Mouse (Mus musculus) neural tube, embryonic 11.5 days (tissue): ENCODE data around the gene Mrps7. TPM values are rescaled to one million over a fixed set of nuclear protein-coding genes. Genes with fewer than 3 reads are reported as not detected.
A peak's percentile ranks its signal among the peaks of the same experiment; 100 is the strongest.

ENCODE experiments used
- ATAC-seq: fragments of 200-750 bp; cut with Nextera tagmentation; 2 replicates; pipeline ENCODE4 v1.8.0; 2017; ENCODE audit warnings: moderate number of reproducible peaks, mild to moderate bottlenecking, moderate TSS enrichment, moderate library complexity; ENCODE audit not compliant: insufficient read depth, low FRiP score, low TSS enrichment
- DNase-seq: peaks from one replicate; pipeline ENCODE4 v3.0.0-alpha.2; 2015; ENCODE audit warnings: low spot score
- H3K27ac ChIP-seq: fragments of 300-500 bp; sonication (generic); 2 replicates; pipeline ENCODE4 v1.5.1; 2014; ENCODE audit warnings: low read depth, mild to moderate bottlenecking, low read length
- H3K27me3 ChIP-seq: fragments of 300-500 bp; sonication (generic); 2 replicates; pipeline ENCODE4 v1.6.1; 2014; ENCODE audit warnings: mild to moderate bottlenecking, low read length, mixed read lengths; ENCODE audit not compliant: control insufficient read depth, insufficient read depth
- H3K36me3 ChIP-seq: fragments of 300-500 bp; sonication (generic); 2 replicates; pipeline ENCODE4 v1.6.1; 2014; ENCODE audit warnings: mild to moderate bottlenecking, low read length, moderate library complexity, mixed read lengths; ENCODE audit not compliant: control insufficient read depth, insufficient read depth
- H3K4me1 ChIP-seq: fragments of 300-500 bp; sonication (generic); 2 replicates; pipeline ENCODE4 v1.6.1; 2014; ENCODE audit warnings: low read length, mixed read lengths; ENCODE audit not compliant: control insufficient read depth, insufficient read depth
- H3K4me2 ChIP-seq: fragments of 300-500 bp; sonication (generic); 2 replicates; pipeline ENCODE4 v1.6.1; 2014; ENCODE audit warnings: low read depth, mild to moderate bottlenecking, moderate library complexity
- H3K4me3 ChIP-seq: fragments of 300-500 bp; sonication (generic); 2 replicates; pipeline ENCODE4 v1.5.1; 2014; ENCODE audit warnings: low read depth, low read length
- H3K9ac ChIP-seq: fragments of 300-500 bp; sonication (generic); 2 replicates; pipeline ENCODE4 v1.6.1; 2014; ENCODE audit warnings: mild to moderate bottlenecking, low read length
- H3K9me3 ChIP-seq: fragments of 300-500 bp; sonication (generic); 2 replicates; pipeline ENCODE4 v1.6.1; 2016; ENCODE audit warnings: low read length; ENCODE audit not compliant: control insufficient read depth
- WGBS: fragments of 180-500 bp; shearing (Covaris S2); extraction: QIAGEN DNeasy Blood & Tissue Kit; methylation state at CpG from one replicate; pipeline ENCODE4 v1.1.7; 2014; 5-methylcytosine and 5-hydroxymethylcytosine counted together
- polyA plus RNA-seq: library from polyadenylated mRNA; unstranded; fragments of >200 nt; fragmentation: Nextera tagmentation; extraction: Ambion mirVana; gene quantifications from 2 replicates; pipeline ENCODE4 v1.2.1, GENCODE M21; 2014

Gene Mrps7
- polyA plus RNA-seq, 1 experiment from 2014 or later, result 95.5 TPM

DNA sequence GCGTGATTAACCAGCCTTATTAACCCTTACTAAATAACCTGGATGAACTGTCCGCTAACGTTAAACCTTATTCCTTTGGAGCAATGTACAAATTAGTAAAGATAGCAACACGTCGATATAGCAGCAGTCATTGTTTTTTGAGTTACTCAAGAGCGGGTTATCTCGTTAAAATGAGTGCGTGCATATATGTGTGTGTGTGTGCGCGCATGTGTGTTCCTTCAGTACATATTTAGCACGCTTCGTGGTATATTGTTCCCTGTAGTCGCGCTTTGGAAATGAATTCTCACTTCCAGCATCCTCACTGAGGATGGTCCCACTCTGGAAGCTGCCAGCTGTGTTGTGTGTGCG lies 623 bp upstream of the Mrps7 start:
- Histone ChIP-seq H3K4me2 (peak overlapping the region; percentile 83), H3K4me3 (peak overlapping the region; percentile 98), H3K36me3 (peaks cover 19% of the 10 kb centered on the region), H3K27ac (peak overlapping the region; percentile 83), H3K9me3 (no peaks in the 10 kb centered on the region), H3K27me3 (no peaks in the 10 kb centered on the region), H3K4me1 (peaks cover 16% of the 10 kb centered on the region), H3K9ac (peak overlapping the region; percentile 95)
- WGBS, result 7% methylated on average over 15 of the region's 15 CpGs
- ATAC-seq, result no peak
- no peak for DNase-seq

DNA sequence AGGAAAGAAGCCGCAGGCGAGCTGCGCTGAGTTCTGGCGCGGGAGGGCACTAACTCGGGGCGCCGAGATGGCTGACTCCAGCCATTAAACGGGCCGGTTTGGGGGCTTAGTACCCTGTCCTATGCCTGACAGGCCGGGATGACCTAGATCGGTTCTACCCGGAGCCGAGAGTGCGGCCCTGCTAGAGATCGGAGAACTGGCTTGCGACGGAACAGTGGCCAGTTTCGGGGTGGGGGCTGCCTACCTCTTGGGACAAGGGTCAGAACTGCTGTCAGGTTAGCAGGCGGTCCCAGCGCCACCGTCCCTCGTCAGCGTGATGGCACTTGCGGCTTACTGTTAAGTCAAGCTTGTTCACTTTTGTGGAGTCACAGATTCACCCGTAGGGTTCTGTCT lies 575 bp downstream of the Mrps7 start:
- Histone ChIP-seq H3K27ac (peak overlapping the region; percentile 83), H3K27me3 (no peaks in the 10 kb centered on the region), H3K36me3 (peaks cover 15% of the 10 kb centered on the region), H3K9ac (peak overlapping the region; percentile 95), H3K9me3 (no peaks in the 10 kb centered on the region), H3K4me3 (peak overlapping the region; percentile 98), H3K4me1 (peaks cover 16% of the 10 kb centered on the region), H3K4me2 (peak overlapping the region; percentile 83)
- ATAC-seq (peak; percentile 42; the same call in 1 of the 2 replicates), DNase-seq (peak; percentile 33)
- WGBS, result under 1% methylated on average over 26 of the region's 26 CpGs

DNA sequence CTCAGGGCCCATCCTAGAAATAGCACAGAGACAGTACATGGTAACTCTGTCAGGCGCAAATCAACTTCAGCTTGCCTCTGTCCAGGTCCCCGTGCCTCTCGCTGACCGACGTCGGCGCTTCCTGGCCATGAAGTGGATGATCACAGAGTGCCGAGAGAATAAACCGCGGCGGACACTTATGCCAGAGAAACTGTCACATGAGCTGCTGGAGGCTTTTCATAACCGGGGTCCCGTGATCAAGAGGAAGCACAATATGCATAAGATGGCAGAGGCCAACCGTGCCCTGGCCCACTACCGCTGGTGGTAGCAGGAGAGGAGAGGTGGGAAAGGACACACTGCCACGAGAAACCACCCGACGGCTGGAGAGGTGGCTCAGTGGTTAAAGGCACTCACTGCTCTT lies 3.0 kb downstream of the Mrps7 start:
- ATAC-seq (no peak), DNase-seq (no peak)
- Histone ChIP-seq H3K36me3 (peaks cover 13% of the 10 kb centered on the region), H3K27ac (no peak overlapping the region), H3K27me3 (no peaks in the 10 kb centered on the region), H3K9ac (no peak overlapping the region), H3K4me1 (peaks cover 16% of the 10 kb centered on the region), H3K9me3 (no peaks in the 10 kb centered on the region), H3K4me3 (no peak overlapping the region), H3K4me2 (no peak overlapping the region)
- 94% methylated on average over 18 of the region's 18 CpGs for WGBS

DNA sequence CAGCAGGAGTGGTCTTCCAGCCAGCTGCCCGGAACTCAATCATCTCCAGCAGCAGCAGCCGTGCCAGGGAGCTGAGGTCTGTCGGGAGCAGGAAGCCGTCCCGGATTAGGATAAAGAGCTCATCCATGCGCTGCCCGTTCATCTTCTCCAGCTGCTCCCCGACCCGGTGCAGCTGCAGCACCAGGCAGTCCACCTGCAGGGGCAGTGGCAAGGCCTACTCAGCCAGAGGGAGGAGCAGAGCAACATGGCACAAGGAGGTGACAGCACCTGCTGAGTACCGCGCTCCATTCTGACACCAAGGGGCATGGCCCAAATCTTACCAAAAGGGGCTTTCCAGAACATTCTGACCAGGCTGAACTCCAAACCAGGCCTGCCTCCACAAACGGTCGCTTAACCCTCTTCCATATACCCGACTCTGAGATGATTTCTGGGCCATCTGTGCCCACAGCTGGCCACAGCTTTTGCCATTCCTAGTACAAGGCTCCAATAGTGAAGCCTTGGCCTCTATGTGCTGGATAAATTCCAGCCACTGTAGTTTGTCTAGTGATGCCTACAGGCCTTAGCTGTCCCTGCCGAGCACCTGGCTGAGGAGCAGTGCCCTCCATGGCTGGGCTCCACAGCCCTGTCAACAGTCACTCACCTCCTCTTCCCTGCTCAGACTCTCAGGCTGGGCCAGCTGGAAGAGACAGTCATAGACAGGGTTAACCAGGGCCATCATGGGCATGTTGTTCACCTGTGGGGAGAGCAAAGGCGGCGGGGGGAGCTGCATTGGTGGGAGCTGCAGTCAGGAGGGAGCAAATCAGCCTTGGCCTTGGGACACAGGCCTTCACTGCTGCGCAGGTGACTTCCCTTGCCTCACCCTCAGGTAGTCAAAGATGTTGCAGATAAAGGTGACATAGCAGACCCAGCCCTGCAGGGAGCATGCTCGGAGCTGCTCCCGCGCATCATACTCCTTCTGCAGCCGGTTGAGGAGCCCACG lies 5.0 kb downstream of the Mrps7 start:
- Histone ChIP-seq H3K27ac (no peak overlapping the region), H3K4me3 (no peak overlapping the region), H3K27me3 (no peaks in the 10 kb centered on the region), H3K9me3 (no peaks in the 10 kb centered on the region), H3K4me2 (no peak overlapping the region), H3K9ac (no peak overlapping the region), H3K4me1 (peaks cover 4% of the 10 kb centered on the region; the same call in 1 of the 2 replicates), H3K36me3 (peaks cover 13% of the 10 kb centered on the region)
- 82% methylated on average over 23 of the region's 23 CpGs for WGBS
- ATAC-seq, result no peak
- no peak for DNase-seq

DNA sequence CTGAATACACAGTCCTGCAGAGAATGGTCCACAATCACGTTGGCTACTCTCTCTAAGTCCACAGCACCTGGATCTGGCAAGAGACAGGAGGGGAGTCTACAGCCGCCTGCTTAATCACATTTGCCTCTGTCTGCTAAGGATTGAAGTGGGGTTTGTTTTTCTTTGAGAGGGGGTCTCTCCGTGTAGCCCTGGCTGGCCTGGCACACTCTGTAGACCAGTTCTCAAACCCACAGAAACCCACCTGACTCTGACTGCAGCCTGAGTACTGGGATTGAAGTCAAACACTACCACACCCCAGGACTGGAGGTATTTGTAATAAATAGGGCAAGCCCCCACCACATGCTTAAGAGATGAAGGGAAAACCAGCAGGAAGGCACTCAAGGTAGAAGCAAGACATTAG lies 5.9 kb downstream of the Mrps7 start:
- no peaks in the 10 kb centered on the region for H3K9me3 ChIP-seq
- H3K27me3 ChIP-seq, result no peaks in the 10 kb centered on the region
- H3K4me3 ChIP-seq, result no peak overlapping the region
- H3K36me3 ChIP-seq, result peaks cover 13% of the 10 kb centered on the region
- DNase-seq (no peak), ATAC-seq (no peak)
- no peak overlapping the region for H3K9ac ChIP-seq
- peaks cover 3% of the 10 kb centered on the region; the same call in 1 of the 2 replicates for H3K4me1 ChIP-seq
- H3K4me2 ChIP-seq, result no peak overlapping the region
- H3K27ac ChIP-seq, result no peak overlapping the region
- WGBS, result 70% methylated on average over 3 of the region's 3 CpGs

DNA sequence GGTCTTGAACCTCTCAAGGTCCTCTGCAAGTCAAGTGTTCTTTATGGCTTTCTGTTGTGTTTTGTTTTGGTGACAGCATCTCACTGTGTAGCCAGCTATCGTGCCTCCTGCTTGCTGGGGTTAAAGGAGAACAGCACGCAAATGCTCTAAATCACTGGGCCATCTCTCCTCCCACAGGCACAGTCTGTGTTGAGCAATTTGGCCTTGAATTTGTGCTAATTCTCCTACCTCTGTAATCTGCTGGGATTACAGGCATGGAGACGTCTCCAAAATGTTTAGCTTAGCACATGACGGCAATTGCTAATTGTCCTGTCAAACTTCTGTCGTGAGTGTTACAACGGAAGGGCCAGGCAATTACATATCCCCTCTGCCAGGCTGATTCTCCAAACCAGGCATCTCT lies 7.4 kb downstream of the Mrps7 start:
- Histone ChIP-seq H3K4me1 (no peaks in the 10 kb centered on the region; the same call in 1 of the 2 replicates), H3K36me3 (peaks cover 13% of the 10 kb centered on the region), H3K4me3 (no peak overlapping the region), H3K27me3 (no peaks in the 10 kb centered on the region), H3K27ac (no peak overlapping the region), H3K9me3 (no peaks in the 10 kb centered on the region), H3K4me2 (no peak overlapping the region), H3K9ac (no peak overlapping the region; the same call in 1 of the 2 replicates)
- no peak for DNase-seq
- WGBS, result 72% methylated on average over 6 of the region's 6 CpGs
- ATAC-seq, result no peak

DNA sequence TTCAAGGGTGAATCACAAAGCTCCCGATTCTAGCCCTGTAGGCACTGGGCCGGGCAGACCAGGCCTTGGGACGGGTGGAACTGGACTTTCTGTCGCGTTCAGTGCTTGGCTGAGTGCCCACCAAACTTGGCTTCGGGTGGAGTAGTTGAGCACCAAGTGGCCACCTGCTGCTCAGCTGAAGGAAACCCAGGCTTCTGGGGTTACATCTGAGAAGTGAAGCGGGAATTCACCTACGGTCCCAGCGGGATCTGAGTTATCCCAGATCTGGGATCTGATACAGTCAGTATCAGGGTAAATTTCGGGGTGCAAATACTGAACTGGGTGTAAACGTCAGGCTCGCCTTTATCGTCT lies 8.3 kb downstream of the Mrps7 start:
- Histone ChIP-seq H3K4me3 (peak overlapping the region; percentile 58), H3K4me2 (peak overlapping the region; percentile 91), H3K9me3 (no peaks in the 10 kb centered on the region), H3K4me1 (no peaks in the 10 kb centered on the region; the same call in 1 of the 2 replicates), H3K27ac (peak overlapping the region; percentile 56), H3K27me3 (no peaks in the 10 kb centered on the region), H3K36me3 (peaks cover 7% of the 10 kb centered on the region), H3K9ac (peak overlapping the region; percentile 67)
- ATAC-seq, result no peak; the same call in 1 of the 2 replicates
- WGBS, result 4% methylated on average over 13 of the region's 13 CpGs
- no peak for DNase-seq

DNA sequence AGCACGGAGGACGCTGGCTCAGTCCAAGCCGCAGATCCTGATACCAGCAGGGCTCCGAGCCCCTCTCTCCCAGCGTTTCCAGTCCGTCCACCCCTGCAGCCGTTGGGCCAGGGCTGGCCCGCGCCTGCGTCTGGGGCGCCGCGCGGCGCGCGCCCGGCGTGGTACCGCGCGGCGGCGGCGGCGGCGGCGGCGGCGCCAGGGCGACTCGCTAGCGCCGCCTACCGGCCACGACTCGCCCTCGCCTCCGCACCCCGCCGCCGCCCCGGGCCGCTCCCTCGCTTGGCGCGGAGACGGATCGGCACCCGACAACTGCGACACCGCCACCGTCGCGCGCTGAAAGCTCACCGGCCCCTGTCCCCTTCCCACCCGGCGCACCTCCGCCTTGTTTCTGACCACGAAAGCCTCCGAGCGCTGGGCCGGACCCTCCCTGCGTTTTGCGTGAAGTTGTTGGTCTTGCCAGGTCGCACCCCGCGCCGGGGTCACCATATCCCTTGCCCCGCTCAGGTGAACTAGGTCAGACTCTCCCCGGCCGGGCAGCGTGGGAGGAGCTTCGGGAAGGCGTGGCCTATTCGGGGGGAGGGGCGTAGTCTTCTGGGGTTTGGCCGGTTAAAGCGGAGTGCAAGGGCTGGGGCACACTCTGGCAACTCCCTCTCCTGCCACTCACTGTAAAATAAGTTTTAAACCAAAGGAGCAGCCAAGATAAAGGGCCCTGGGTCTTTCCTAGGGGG lies 8.8 kb downstream of the Mrps7 start, which contains the start of gene Mif4gd:
Mif4gd (minus strand) TSS at position 560 of the 728 bp plus-strand sequence.
- WGBS, result under 1% methylated on average over 51 of the region's 80 CpGs
- Histone ChIP-seq H3K4me3 (peak within 1 kb of the TSS; percentile 58), H3K4me1 (no peaks in the 10 kb centered on the region; the same call in 1 of the 2 replicates), H3K27me3 (no peaks in the 10 kb centered on the region), H3K27ac (peak within 1 kb of the TSS; percentile 56), H3K9ac (peak within 1 kb of the TSS; percentile 67), H3K9me3 (no peaks in the 10 kb centered on the region), H3K36me3 (peaks cover 3% of the 10 kb centered on the region), H3K4me2 (peak within 1 kb of the TSS; percentile 91)
- DNase-seq (peak; percentile 87), ATAC-seq (peak; percentile 83)
